Mouse (Mus musculus): Measurements from ENCODE around the gene Grik3. TPM values are rescaled to one million over a fixed set of nuclear protein-coding genes. Genes with fewer than 3 reads are reported as not detected.

Grik3 gene
- total and polyA plus RNA-seq, 3 experiments, result not detected

- Histone ChIP-seq H3K4me1 (ENCODE audit: control insufficient read depth in 1 of 2, insufficient read depth in 2 of 2) (0 out of 4 replicates have a peak, but pooled peaks cover 0 to 2% of the 10 kb centered on the region in 2 experiments), H3K4me2 (ENCODE audit: insufficient read depth, low read depth, poor library complexity, severe bottlenecking) (no peak overlapping the region), H3K27me3 (replicated peaks) (peaks cover 97% of the 10 kb centered on the region), H3K36me3 (replicated peaks in 1 of 2; ENCODE audit: control insufficient read depth in 1 of 2, insufficient read depth in 1 of 2, low read length in 1 of 2) (no peaks in the 10 kb centered on the region), H3K9me3 (replicated peaks; ENCODE audit: low read length) (no peaks in the 10 kb centered on the region), H3K4me3 (replicated peaks in 1 of 3; ENCODE audit: low read depth in 2 of 3, low read length in 2 of 3, poor library complexity in 1 of 3) (no peak overlapping the region), H3K9ac (ENCODE audit: insufficient read depth, low read depth) (no peak overlapping the region), H3K27ac (ENCODE audit: insufficient read depth, low read depth) (no peak overlapping the region), H3K79me2 (replicated peaks; ENCODE audit: control insufficient read depth, extremely low read depth, insufficient read depth, poor library complexity, severe bottlenecking) (no peaks in the 10 kb centered on the region)
- no peak for DNase-seq (ENCODE audit: extremely low read depth)
- TF ChIP-seq KAT2A (IDR thresholded peaks at IDR 0.05; ENCODE audit: insufficient replicate concordance, low read length) (no peak), CHD2 (IDR thresholded peaks at IDR 0.05; ENCODE audit: low read length) (no peak), MAFK (IDR thresholded peaks at IDR 0.05; ENCODE audit: insufficient replicate concordance, low read length) (no peak), POLR2A (IDR thresholded peaks at IDR 0.05; ENCODE audit: low read depth, low read length) (no peak), SMC3 (IDR thresholded peaks at IDR 0.05; ENCODE audit: low read depth, low read length) (no peak), JUND (conservative IDR thresholded peaks at IDR 0.05; ENCODE audit: low read depth, low read length) (no peak), MAZ (IDR thresholded peaks at IDR 0.05; ENCODE audit: low read depth, low read length) (no peak), JUN (IDR thresholded peaks at IDR 0.05; ENCODE audit: insufficient read depth, low read depth, low read length) (no peak), NRF1 (IDR thresholded peaks at IDR 0.05; ENCODE audit: low read depth, low read length) (no peak), ETS1 (conservative IDR thresholded peaks at IDR 0.05; ENCODE audit: low read depth, low read length) (no peak), TCF12 (IDR thresholded peaks at IDR 0.05; ENCODE audit: low read depth, low read length) (no peak), ZMIZ1 (IDR thresholded peaks at IDR 0.05; ENCODE audit: low read depth, low read length) (no peak), BHLHE40 (IDR thresholded peaks at IDR 0.05; ENCODE audit: low read depth, low read length) (no peak), HCFC1 (IDR thresholded peaks at IDR 0.05; ENCODE audit: low read depth, low read length) (no peak), TBP (conservative IDR thresholded peaks at IDR 0.05; ENCODE audit: low read depth, low read length) (no peak)
- dilution Hi-C loops (cut with MboI; ENCODE audit: extremely low pct_ligation_motif_present, extremely low pct_unique_long_range_greater_than_20kb, low sequenced_read_pairs) (no loop called here), in situ Hi-C loops (cut with MboI; ENCODE audit: low pct_ligation_motif_present, low pct_unique_long_range_greater_than_20kb, low sequenced_read_pairs) (no loop called here)
Observed at GRCm38 (mm10) chr4:125568210-125568609, 77.7 kb downstream of the Grik3 start.

- H3K4me3 ChIP-seq (replicated peaks in 1 of 3; ENCODE audit: low read depth in 2 of 3, low read length in 2 of 3, poor library complexity in 1 of 3), result no peak overlapping the region
- no peaks in the 10 kb centered on the region for H3K9me3 ChIP-seq (replicated peaks; ENCODE audit: low read length)
- dilution Hi-C loops (cut with MboI; ENCODE audit: extremely low pct_ligation_motif_present, extremely low pct_unique_long_range_greater_than_20kb, low sequenced_read_pairs) (no loop called here), in situ Hi-C loops (cut with MboI; ENCODE audit: low pct_ligation_motif_present, low pct_unique_long_range_greater_than_20kb, low sequenced_read_pairs) (no loop called here)
- no peak overlapping the region for H3K4me2 ChIP-seq (ENCODE audit: insufficient read depth, low read depth, poor library complexity, severe bottlenecking)
- no peak overlapping the region for H3K27ac ChIP-seq (ENCODE audit: insufficient read depth, low read depth)
- no peak overlapping the region for H3K9ac ChIP-seq (ENCODE audit: insufficient read depth, low read depth)
- DNase-seq (ENCODE audit: extremely low read depth), result no peak
- no peaks in the 10 kb centered on the region for H3K79me2 ChIP-seq (replicated peaks; ENCODE audit: control insufficient read depth, extremely low read depth, insufficient read depth, poor library complexity, severe bottlenecking)
- no peaks in the 10 kb centered on the region for H3K36me3 ChIP-seq (replicated peaks in 1 of 2; ENCODE audit: control insufficient read depth in 1 of 2, insufficient read depth in 1 of 2, low read length in 1 of 2)
- no peaks in the 10 kb centered on the region for H3K4me1 ChIP-seq (ENCODE audit: control insufficient read depth in 1 of 2, insufficient read depth in 2 of 2)
- peaks cover 96% of the 10 kb centered on the region for H3K27me3 ChIP-seq (replicated peaks)
- TF ChIP-seq MEF2A (IDR thresholded peaks at IDR 0.05; ENCODE audit: borderline replicate concordance, low read depth, low read length) (no peak), ZMIZ1 (IDR thresholded peaks at IDR 0.05; ENCODE audit: low read depth, low read length) (no peak), EP300 (IDR thresholded peaks at IDR 0.05; ENCODE audit: low read length) (no peak), MYC (IDR thresholded peaks at IDR 0.05; ENCODE audit: low read depth, low read length) (no peak), ZC3H11A (IDR thresholded peaks at IDR 0.05; ENCODE audit: low read depth, low read length) (no peak), POLR2A (IDR thresholded peaks at IDR 0.05; ENCODE audit: low read depth, low read length) (no peak), MAZ (IDR thresholded peaks at IDR 0.05; ENCODE audit: low read depth, low read length) (no peak), MAFK (IDR thresholded peaks at IDR 0.05; ENCODE audit: insufficient replicate concordance, low read length) (no peak), JUND (conservative IDR thresholded peaks at IDR 0.05; ENCODE audit: low read depth, low read length) (no peak), E2F4 (IDR thresholded peaks at IDR 0.05; ENCODE audit: insufficient replicate concordance, low read depth, low read length) (no peak), IRF4 (IDR thresholded peaks at IDR 0.05; ENCODE audit: low read depth, low read length) (no peak), GABPA (IDR thresholded peaks at IDR 0.05; ENCODE audit: insufficient replicate concordance, low read depth, low read length) (no peak), CHD2 (IDR thresholded peaks at IDR 0.05; ENCODE audit: low read length) (no peak)
Observed at GRCm38 (mm10) chr4:125571651-125572311, 81.3 kb downstream of the Grik3 start.

Data from CH12.LX (cell line).